Mouse (Mus musculus): ENCODE measurements at regions not wholly inside any gene's neighbourhood (a gene's known extent, or its start where the extent isn't known, plus 50 kb on each side); places are given as distances from the start of the nearest gene placed in this dataset.

- DNase-seq: no peak
These were observed 311.7 kb downstream of the Tmem132b start for GRCm38 (mm10) chr5:125843259-125843658.

- no peak for DNase-seq
These were observed 318.1 kb downstream of the Tmem132b start for GRCm38 (mm10) chr5:125849722-125850121.

- DNase-seq: no peak
These were observed 344.7 kb downstream of the Tmem132b start for GRCm38 (mm10) chr5:125876296-125876695.

GRCm38 (mm10) chr5:125888840-125889239, 357.3 kb downstream of the Tmem132b start:
- DNase-seq: no peak

- DNase-seq: no peak
These were observed 362.3 kb downstream of the Tmem132b start for GRCm38 (mm10) chr5:125893864-125894263.

GRCm38 (mm10) chr5:125902038-125902437, 370.5 kb downstream of the Tmem132b start:
- no peak for DNase-seq

GRCm38 (mm10) chr5:125904426-125904825, 372.9 kb downstream of the Tmem132b start:
- no peak for DNase-seq

GRCm38 (mm10) chr5:125907332-125907731, 375.8 kb downstream of the Tmem132b start:
- no peak for DNase-seq

GRCm38 (mm10) chr5:125907909-125908308, 376.3 kb downstream of the Tmem132b start:
- DNase-seq: no peak

- no peak for DNase-seq
These were observed 384.3 kb downstream of the Tmem132b start for GRCm38 (mm10) chr5:125915857-125916256.

- no peak for DNase-seq
These were observed 389.4 kb downstream of the Tmem132b start for GRCm38 (mm10) chr5:125920965-125921364.

- no peak for DNase-seq
These were observed 394.4 kb downstream of the Tmem132b start for GRCm38 (mm10) chr5:125925856-125926497.

- no peak for DNase-seq
These were observed 399.9 kb downstream of the Tmem132b start for GRCm38 (mm10) chr5:125931502-125931901.

GRCm38 (mm10) chr5:125939416-125939815, 407.8 kb downstream of the Tmem132b start:
- no peak for DNase-seq

- no peak for DNase-seq
These were observed 415.2 kb downstream of the Tmem132b start for GRCm38 (mm10) chr5:125946729-125947128.

GRCm38 (mm10) chr5:125951641-125952040, 420.1 kb downstream of the Tmem132b start:
- DNase-seq: no peak

GRCm38 (mm10) chr5:125964039-125964438, 432.5 kb downstream of the Tmem132b start:
- peak; percentile 1 for DNase-seq

GRCm38 (mm10) chr5:125968151-125968550, 436.6 kb downstream of the Tmem132b start:
- DNase-seq: no peak

- no peak for DNase-seq
These were observed 442.5 kb downstream of the Tmem132b start for GRCm38 (mm10) chr5:125974035-125974434.

GRCm38 (mm10) chr5:125979801-125980200, 448.2 kb downstream of the Tmem132b start:
- no peak for DNase-seq

GRCm38 (mm10) chr5:125985356-125985755, 453.8 kb downstream of the Tmem132b start:
- no peak for DNase-seq

- no peak for DNase-seq
These were observed 465.6 kb downstream of the Tmem132b start for GRCm38 (mm10) chr5:125997173-125997572.

- no peak for DNase-seq
These were observed 476.3 kb downstream of the Tmem132b start for GRCm38 (mm10) chr5:126007871-126008270.

- no peak for DNase-seq
These were observed 476.7 kb downstream of the Tmem132b start for GRCm38 (mm10) chr5:126008321-126008720.

- no peak for DNase-seq
These were observed 488.2 kb downstream of the Tmem132b start for GRCm38 (mm10) chr5:126019781-126020180.

Measured in lung, postnatal 14 days (tissue).